Mouse (Mus musculus) liver, embryonic 16.5 days (tissue): ENCODE measurements around the gene Fam155a. TPM values are rescaled to one million over a fixed set of nuclear protein-coding genes. Genes with fewer than 3 reads are reported as not detected.

Source experiments
- ATAC-seq: fragments of 200-750 bp; cut with Nextera tagmentation; 2 replicates; pipeline ENCODE4 v1.8.0; 2017; ENCODE audit warnings: low read depth, mild to moderate bottlenecking, moderate number of reproducible peaks, moderate library complexity
- H3K27ac ChIP-seq: fragments of 300-500 bp; sonication (generic); 2 replicates; pipeline ENCODE4 v1.5.1; 2014; ENCODE audit warnings: mild to moderate bottlenecking, low read length
- H3K27me3 ChIP-seq: fragments of 300-500 bp; sonication (generic); 2 replicates; pipeline ENCODE4 v1.6.1; 2014; ENCODE audit warnings: low read depth, low read length, mixed read lengths; ENCODE audit not compliant: control insufficient read depth, insufficient read depth
- H3K36me3 ChIP-seq: fragments of 300-500 bp; sonication (generic); 2 replicates; pipeline ENCODE4 v1.6.1; 2014; ENCODE audit warnings: mild to moderate bottlenecking; ENCODE audit not compliant: control insufficient read depth, insufficient read depth
- H3K4me1 ChIP-seq: fragments of 300-500 bp; sonication (generic); 2 replicates; pipeline ENCODE4 v1.6.1; 2014; ENCODE audit warnings: low read depth, low read length, mixed read lengths; ENCODE audit not compliant: control insufficient read depth
- H3K4me2 ChIP-seq: fragments of 300-500 bp; sonication (generic); 2 replicates; pipeline ENCODE4 v1.6.1; 2014; ENCODE audit warnings: low read depth, low read length, mixed read lengths
- H3K4me3 ChIP-seq: fragments of 300-500 bp; sonication (generic); 2 replicates; pipeline ENCODE4 v1.5.1; 2014; ENCODE audit warnings: low read depth, mild to moderate bottlenecking, low read length
- H3K9ac ChIP-seq: fragments of 300-500 bp; sonication (generic); 2 replicates; pipeline ENCODE4 v1.6.1; 2014; ENCODE audit warnings: low read depth, low read length
- H3K9me3 ChIP-seq: fragments of 300-500 bp; sonication (generic); replicated peaks from 2 replicates; pipeline ENCODE4 v1.6.1; 2016; ENCODE audit warnings: low read length; ENCODE audit not compliant: control insufficient read depth
- WGBS: fragments of 180-500 bp; shearing (Covaris S2); extraction: QIAGEN DNeasy Blood & Tissue Kit; methylation state at CpG from one replicate; pipeline ENCODE4 v1.1.7; 2014; ENCODE audit not compliant: insufficient replicate concordance; 5-methylcytosine and 5-hydroxymethylcytosine counted together
- polyA plus RNA-seq: library from polyadenylated mRNA; unstranded; fragments of >200 nt; fragmentation: Nextera tagmentation; extraction: Ambion mirVana; gene quantifications from 2 replicates; pipeline ENCODE4 v1.2.1, GENCODE M21; 2015

Gene Fam155a
- polyA plus RNA-seq, 1 experiment from 2014 or later: 0.05 TPM

- ATAC-seq: no peak
- Histone ChIP-seq H3K9me3 (no peaks in the 10 kb centered on the region), H3K9ac (no peak overlapping the region), H3K27me3 (no peaks in the 10 kb centered on the region), H3K27ac (no peak overlapping the region), H3K4me2 (no peak overlapping the region), H3K4me1 (no peaks in the 10 kb centered on the region), H3K4me3 (no peak overlapping the region), H3K36me3 (no peaks in the 10 kb centered on the region)
- 47% methylated on average over 10 of the region's 10 CpGs for WGBS
Observed at GRCm38 (mm10) chr8:9435501-9435900, 335.5 kb downstream of the Fam155a start.

- no peak for ATAC-seq
Observed at GRCm38 (mm10) chr8:9432635-9433372, 338.2 kb downstream of the Fam155a start.

GRCm38 (mm10) chr8:9428846-9429245 is 342.1 kb downstream of the Fam155a start:
- no peaks in the 10 kb centered on the region for H3K36me3 ChIP-seq
- H3K27ac ChIP-seq: no peak overlapping the region
- no peaks in the 10 kb centered on the region for H3K27me3 ChIP-seq
- no peaks in the 10 kb centered on the region for H3K9me3 ChIP-seq
- ATAC-seq: no peak
- H3K9ac ChIP-seq: no peak overlapping the region
- WGBS: 39% methylated on average over 4 of the region's 4 CpGs
- no peak overlapping the region for H3K4me2 ChIP-seq
- no peak overlapping the region for H3K4me3 ChIP-seq
- H3K4me1 ChIP-seq: no peaks in the 10 kb centered on the region

More at GRCm38 (mm10) chr8:9432635-9433372, 338.2 kb downstream of the Fam155a start:
- Histone ChIP-seq H3K4me3 (no peak overlapping the region), H3K9me3 (no peaks in the 10 kb centered on the region), H3K4me2 (no peak overlapping the region), H3K27me3 (no peaks in the 10 kb centered on the region), H3K27ac (no peak overlapping the region), H3K36me3 (no peaks in the 10 kb centered on the region), H3K9ac (no peak overlapping the region), H3K4me1 (no peaks in the 10 kb centered on the region)
- 67% methylated on average over 11 of the region's 11 CpGs for WGBS

DNA sequence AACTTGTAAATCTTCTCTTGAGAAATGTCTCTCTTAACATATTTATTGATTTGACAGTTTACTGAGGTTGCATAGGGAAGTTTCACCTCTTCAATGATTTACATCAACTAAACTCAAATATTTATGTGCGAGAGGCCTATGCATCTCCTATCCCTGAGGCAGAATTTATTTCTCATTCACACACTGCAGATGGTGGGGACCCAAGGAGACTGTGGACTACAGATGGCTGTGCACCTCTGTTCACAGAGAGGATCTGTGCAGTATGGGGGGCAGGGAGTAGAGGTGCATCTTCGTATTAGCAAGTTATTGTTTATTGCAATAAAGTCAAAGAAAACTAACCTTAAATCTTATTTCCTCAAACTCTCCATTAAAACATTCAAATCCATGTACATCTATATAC is 346.9 kb downstream of the Fam155a start:
- no peak overlapping the region for H3K4me3 ChIP-seq
- H3K27ac ChIP-seq: no peak overlapping the region
- no peak overlapping the region for H3K9ac ChIP-seq
- no peak overlapping the region for H3K4me2 ChIP-seq
- no peaks in the 10 kb centered on the region for H3K4me1 ChIP-seq
- no peaks in the 10 kb centered on the region for H3K27me3 ChIP-seq
- WGBS: 45% methylated on average over 2 of the region's 2 CpGs
- ATAC-seq: no peak
- H3K9me3 ChIP-seq: no peaks in the 10 kb centered on the region
- no peaks in the 10 kb centered on the region for H3K36me3 ChIP-seq

- Histone ChIP-seq H3K4me3 (no peak overlapping the region), H3K9ac (no peak overlapping the region), H3K27ac (no peak overlapping the region), H3K27me3 (no peaks in the 10 kb centered on the region), H3K9me3 (no peaks in the 10 kb centered on the region), H3K4me2 (no peak overlapping the region), H3K36me3 (no peaks in the 10 kb centered on the region), H3K4me1 (no peaks in the 10 kb centered on the region)
- WGBS: 9% methylated on average over 5 of the region's 5 CpGs
- no peak for ATAC-seq
Observed at GRCm38 (mm10) chr8:9423590-9423989, 347.4 kb downstream of the Fam155a start.

- H3K9ac ChIP-seq: no peak overlapping the region
- no peak overlapping the region for H3K27ac ChIP-seq
- H3K4me2 ChIP-seq: no peak overlapping the region
- no peaks in the 10 kb centered on the region for H3K9me3 ChIP-seq
- no peaks in the 10 kb centered on the region for H3K36me3 ChIP-seq
- no peaks in the 10 kb centered on the region for H3K27me3 ChIP-seq
- no peak overlapping the region for H3K4me3 ChIP-seq
- H3K4me1 ChIP-seq: no peaks in the 10 kb centered on the region
- no peak for ATAC-seq
- WGBS: 53% methylated on average over 2 of the region's 2 CpGs
Observed at GRCm38 (mm10) chr8:9423184-9423583, 347.8 kb downstream of the Fam155a start.

DNA sequence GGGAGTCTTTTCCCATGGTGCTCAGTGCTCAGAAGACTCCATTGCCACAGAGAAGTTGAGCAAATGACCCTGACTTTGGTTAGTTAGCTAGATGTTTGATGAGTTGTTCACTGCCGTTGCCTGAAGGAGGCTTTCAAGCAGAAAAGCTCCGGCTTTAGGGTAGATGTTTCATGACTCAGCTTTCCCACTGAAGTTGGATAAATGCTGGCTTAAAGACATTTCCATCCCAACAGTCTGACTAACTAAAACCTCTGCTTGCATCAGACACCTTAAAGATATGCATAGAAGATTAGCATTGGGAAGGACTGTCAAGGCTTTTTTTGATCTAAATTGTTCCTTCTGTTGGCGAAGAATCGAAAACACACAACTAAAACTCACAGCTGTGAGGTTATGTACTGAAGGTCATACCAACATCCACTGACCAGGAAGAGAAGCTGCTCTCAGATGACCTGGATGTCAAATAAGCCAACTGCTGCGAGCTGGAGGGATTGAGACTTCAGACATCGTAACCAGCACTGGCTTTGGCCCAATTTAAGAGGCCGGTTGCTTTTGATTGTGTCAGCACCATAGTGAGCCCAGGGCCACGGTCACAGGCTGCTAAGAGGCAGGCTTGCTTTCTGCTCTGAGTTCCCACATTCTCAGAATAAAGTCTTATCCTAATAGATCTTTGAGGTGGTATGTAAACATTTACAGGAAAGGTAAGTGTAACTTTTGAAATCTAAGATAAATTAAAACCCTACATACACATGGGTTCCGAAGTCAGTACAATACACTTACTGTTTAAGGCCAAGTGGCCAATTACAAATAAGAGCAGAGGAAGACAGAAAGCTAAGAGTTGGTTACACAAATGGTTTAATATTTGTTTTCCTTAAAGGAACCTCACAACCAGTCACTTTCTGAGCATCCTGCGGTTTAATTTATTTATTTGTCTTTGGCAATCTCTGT is 351.8 kb downstream of the Fam155a start:
- no peaks in the 10 kb centered on the region for H3K27me3 ChIP-seq
- no peak overlapping the region for H3K9ac ChIP-seq
- H3K4me3 ChIP-seq: no peak overlapping the region
- no peak overlapping the region for H3K4me2 ChIP-seq
- H3K27ac ChIP-seq: no peak overlapping the region
- ATAC-seq: no peak
- H3K9me3 ChIP-seq: no peaks in the 10 kb centered on the region
- 55% methylated on average over 10 of the region's 10 CpGs for WGBS
- no peaks in the 10 kb centered on the region for H3K36me3 ChIP-seq
- no peaks in the 10 kb centered on the region for H3K4me1 ChIP-seq

- H3K9me3 ChIP-seq: no peaks in the 10 kb centered on the region
- WGBS: 53% methylated on average over 9 of the region's 9 CpGs
- no peak overlapping the region for H3K4me3 ChIP-seq
- no peak overlapping the region for H3K9ac ChIP-seq
- H3K27ac ChIP-seq: no peak overlapping the region
- H3K36me3 ChIP-seq: no peaks in the 10 kb centered on the region
- no peaks in the 10 kb centered on the region for H3K27me3 ChIP-seq
- H3K4me1 ChIP-seq: no peaks in the 10 kb centered on the region
- no peak for ATAC-seq
- H3K4me2 ChIP-seq: no peak overlapping the region
Observed at GRCm38 (mm10) chr8:9416189-9416588, 354.8 kb downstream of the Fam155a start.

DNA sequence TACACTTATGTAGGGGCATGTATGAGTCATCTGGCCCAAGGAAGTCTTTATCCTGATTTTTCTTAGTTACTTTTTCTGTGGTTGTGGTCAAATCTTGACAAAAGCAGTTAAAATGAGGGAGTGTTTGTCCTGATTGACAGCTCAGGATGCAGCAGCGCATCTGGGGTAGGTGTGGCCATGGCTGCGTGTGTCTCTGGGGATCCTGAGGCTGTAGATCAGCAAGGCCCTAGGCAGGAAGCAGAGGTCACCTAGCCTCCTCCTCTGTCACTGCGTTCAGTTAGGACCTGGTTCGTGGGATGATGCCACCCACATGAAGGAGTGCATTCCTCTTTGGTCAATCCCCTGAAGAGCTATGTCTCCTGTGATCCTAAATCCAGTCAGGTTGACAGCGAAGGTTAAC is 362.5 kb downstream of the Fam155a start:
- Histone ChIP-seq H3K4me2 (no peak overlapping the region), H3K36me3 (no peaks in the 10 kb centered on the region), H3K27me3 (no peaks in the 10 kb centered on the region), H3K27ac (no peak overlapping the region), H3K9ac (no peak overlapping the region), H3K4me3 (no peak overlapping the region), H3K9me3 (no peaks in the 10 kb centered on the region), H3K4me1 (no peaks in the 10 kb centered on the region)
- 22% methylated on average over 5 of the region's 5 CpGs for WGBS
- ATAC-seq: no peak
